Mouse (Mus musculus): Measurements from ENCODE around the gene Chic2.

DNA sequence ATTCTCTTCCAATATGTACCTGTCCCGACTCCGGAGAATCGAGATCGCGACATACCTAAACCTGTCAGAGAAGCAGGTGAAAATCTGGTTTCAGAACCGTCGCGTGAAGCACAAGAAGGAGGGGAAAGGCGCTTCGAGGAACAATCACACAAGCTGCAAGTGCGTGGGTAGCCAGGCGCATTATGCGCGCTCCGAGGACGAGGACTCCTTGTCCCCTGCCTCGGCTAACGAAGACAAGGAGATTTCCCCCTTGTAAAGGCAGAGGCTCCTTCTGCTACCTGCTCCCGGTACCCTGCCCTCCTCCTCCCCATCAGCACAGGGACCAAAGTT, 32.4 kb upstream of the Chic2 start:
- TF ChIP-seq KAT2A (conservative IDR thresholded peaks at IDR 0.05; ENCODE audit: low read depth, low read length) (no peak), GABPA (IDR thresholded peaks at IDR 0.05; ENCODE audit: low read depth, low read length) (no peak)

Measured in MEL (cell line).